Mouse (Mus musculus): ENCODE results near the gene Polr2c.
A peak's percentile ranks its signal among the peaks of the same experiment; 100 is the strongest.

Polr2c gene

GRCm38 (mm10) chr8:94888383-94889036 lies 31.3 kb downstream of the Polr2c start:
- no peak for DNase-seq

- no peak for DNase-seq
These were observed 35.7 kb downstream of the Polr2c start for GRCm38 (mm10) chr8:94892917-94893316.

GRCm38 (mm10) chr8:94899262-94899661 lies 42.0 kb downstream of the Polr2c start:
- DNase-seq: peak; percentile 59

GRCm38 (mm10) chr8:94900617-94901016 lies 43.4 kb downstream of the Polr2c start:
- no peak for DNase-seq

- DNase-seq: peak; percentile 58
These were observed 43.8 kb downstream of the Polr2c start for GRCm38 (mm10) chr8:94901031-94901430.

GRCm38 (mm10) chr8:94903709-94904108 lies 46.5 kb downstream of the Polr2c start:
- DNase-seq: no peak

GRCm38 (mm10) chr8:94904450-94905175 lies 47.4 kb downstream of the Polr2c start:
- DNase-seq: peak; percentile 98

- DNase-seq: no peak
These were observed 50.5 kb downstream of the Polr2c start for GRCm38 (mm10) chr8:94907591-94908300.

GRCm38 (mm10) chr8:94908847-94909246 lies 51.6 kb downstream of the Polr2c start:
- peak; percentile 90 for DNase-seq

GRCm38 (mm10) chr8:94913061-94913660 lies 55.9 kb downstream of the Polr2c start:
- peak; percentile 88 for DNase-seq

GRCm38 (mm10) chr8:94914256-94914655 lies 57.0 kb downstream of the Polr2c start:
- DNase-seq: no peak

GRCm38 (mm10) chr8:94914701-94915101 lies 57.5 kb downstream of the Polr2c start:
- DNase-seq: peak; percentile 74

GRCm38 (mm10) chr8:94916311-94916959 lies 59.2 kb downstream of the Polr2c start:
- DNase-seq: no peak

GRCm38 (mm10) chr8:94916960-94917324 lies 59.7 kb downstream of the Polr2c start:
- no peak for DNase-seq

GRCm38 (mm10) chr8:94917352-94917751 lies 60.1 kb downstream of the Polr2c start:
- DNase-seq: peak; percentile 99

GRCm38 (mm10) chr8:94917851-94918495 lies 60.7 kb downstream of the Polr2c start, which contains the start of gene Ccdc102a:
Gene Ccdc102a (minus strand): TSS chr8:94918098.
- DNase-seq: peak; percentile 73

- DNase-seq: no peak
These were observed 62.0 kb downstream of the Polr2c start for GRCm38 (mm10) chr8:94919256-94919655.

GRCm38 (mm10) chr8:94922176-94922575 lies 64.9 kb downstream of the Polr2c start:
- DNase-seq: no peak

GRCm38 (mm10) chr8:94922602-94923001 lies 65.4 kb downstream of the Polr2c start:
- DNase-seq: peak; percentile 63
